Mouse (Mus musculus) liver, adult 2 months (tissue): Measurements from ENCODE around the gene Mgst2.

Source experiments
- CTCF ChIP-seq: fragments of 200-500 bp; IDR thresholded peaks from 2 replicates; pipeline ENCODE4 v1.5.1; 2011; ENCODE audit warnings: low read depth, low read length, control low read depth
- POLR2A ChIP-seq: fragments of 200-500 bp; IDR thresholded peaks from 2 replicates; pipeline ENCODE4 v1.6.1; 2011; ENCODE audit warnings: low read length, control low read depth; ENCODE audit not compliant: insufficient read depth; ENCODE audit errors: extremely low read depth

DNA sequence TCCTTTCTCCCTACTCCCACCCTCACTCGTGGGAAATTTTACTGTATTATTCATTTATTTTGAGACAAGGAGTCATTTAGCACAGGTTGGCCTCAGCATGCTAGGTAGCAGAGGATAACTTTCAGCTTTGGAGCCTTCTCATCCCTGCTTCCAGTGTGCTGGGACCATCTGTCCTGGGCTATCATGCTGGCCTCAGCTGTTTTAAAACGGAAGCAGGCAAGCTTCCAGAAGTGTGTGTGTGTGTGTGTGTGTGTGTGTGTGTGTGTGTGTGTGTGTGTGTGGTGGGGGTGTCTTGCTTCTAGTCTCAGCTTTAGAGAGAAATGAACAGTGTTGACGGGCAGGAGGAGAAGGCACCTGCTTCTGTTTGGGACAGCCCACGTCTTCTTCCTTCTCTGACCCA, 57.7 kb downstream of the Mgst2 start:
- TF ChIP-seq POLR2A (no peak), CTCF (no peak)
